Mouse (Mus musculus) liver, embryonic 14.5 days (tissue): ENCODE data around the gene Angptl8. TPM values are rescaled to one million over a fixed set of nuclear protein-coding genes. Genes with fewer than 3 reads are reported as not detected.
"Not testable (repeated sequence)": the region's sequence is repeated elsewhere in the genome, so short reads cannot be mapped to it uniquely, and the experiment has no call there.

Source experiments
- ATAC-seq: fragments of 200-750 bp; cut with Nextera tagmentation; 2 replicates; pipeline ENCODE4 v1.8.0; 2017; ENCODE audit warnings: moderate number of reproducible peaks, mild to moderate bottlenecking, moderate library complexity; ENCODE audit not compliant: insufficient read depth
- DNase-seq, 3 experiments: peaks; one replicate each; pipeline ENCODE4 v3.0.0-alpha.2; 2012 to 2013; ENCODE audit warnings: low read depth in 3 of 3, low spot score in 3 of 3
- H3K27ac ChIP-seq: fragments of 300-500 bp; sonication (generic); 2 replicates; pipeline ENCODE4 v1.5.1; 2014; ENCODE audit warnings: moderate library complexity, mild to moderate bottlenecking, control low read depth, inconsistent platforms
- H3K27me3 ChIP-seq: fragments of 300-500 bp; sonication (generic); 2 replicates; pipeline ENCODE4 v1.6.1; 2014; ENCODE audit warnings: mild to moderate bottlenecking, low read length, moderate library complexity; ENCODE audit not compliant: control insufficient read depth, insufficient read depth
- H3K36me3 ChIP-seq: fragments of 300-500 bp; sonication (generic); replicated peaks from 2 replicates; pipeline ENCODE4 v1.6.1; 2014; ENCODE audit warnings: low read depth; ENCODE audit not compliant: control insufficient read depth, insufficient read depth
- H3K4me1 ChIP-seq, 2 experiments: fragments of 200-500 bp in 1 of 2; fragments of 300-500 bp in 1 of 2; sonication (generic) in 1 of 2; replicated peaks; 2 replicates each; pipeline ENCODE4 v1.6.1; 2012 to 2014; ENCODE audit warnings: antibody characterized with exemption in 1 of 2, inconsistent platforms in 1 of 2, low read length in 1 of 2; ENCODE audit not compliant: control insufficient read depth in 2 of 2, insufficient read depth in 2 of 2
- H3K4me2 ChIP-seq: fragments of 300-500 bp; sonication (generic); 2 replicates; pipeline ENCODE4 v1.6.1; 2014; ENCODE audit warnings: low read depth, mild to moderate bottlenecking, control low read depth, moderate library complexity
- H3K4me3 ChIP-seq, 2 experiments: fragments of 200-500 bp in 1 of 2; fragments of 300-500 bp in 1 of 2; sonication (generic) in 1 of 2; 2 replicates each; pipeline ENCODE4 v1.5.1; 2012 to 2014; ENCODE audit warnings: low read depth in 2 of 2, low read length in 2 of 2, mild to moderate bottlenecking in 2 of 2, control low read depth in 1 of 2, inconsistent platforms in 1 of 2, moderate library complexity in 1 of 2; ENCODE audit not compliant: insufficient read depth in 1 of 2
- H3K9ac ChIP-seq: fragments of 300-500 bp; sonication (generic); replicated peaks from 2 replicates; pipeline ENCODE4 v1.6.1; 2014; ENCODE audit warnings: mild to moderate bottlenecking, control low read depth, moderate library complexity
- H3K9me3 ChIP-seq: fragments of 300-500 bp; sonication (generic); 2 replicates; pipeline ENCODE4 v1.6.1; 2016; ENCODE audit warnings: low read length, mixed read lengths; ENCODE audit not compliant: control insufficient read depth
- CTCF ChIP-seq: IDR thresholded peaks from 2 replicates; pipeline ENCODE4 v1.5.1; 2016; ENCODE audit warnings: antibody characterized with exemption, low read depth, control low read depth
- EP300 ChIP-seq: IDR thresholded peaks from 2 replicates; pipeline ENCODE4 v1.6.1; 2016; ENCODE audit warnings: antibody characterized with exemption, low read depth
- WGBS: fragments of 180-500 bp; shearing (Covaris S2); extraction: QIAGEN DNeasy Blood & Tissue Kit; methylation state at CpG from one replicate; pipeline ENCODE4 v1.1.7; 2014; ENCODE audit not compliant: insufficient replicate concordance; 5-methylcytosine and 5-hydroxymethylcytosine counted together
- polyA plus RNA-seq, 2 experiments: library from polyadenylated mRNA; depleted of rRNA in 1 of 2; stranded (reverse) in 1 of 2; unstranded in 1 of 2; fragments of >200 nt; fragmentation: Nextera tagmentation in 1 of 2; extraction: Ambion mirVana in 1 of 2; gene quantifications; 2 replicates each; pipeline versions ENCODE4 v1.2.1 to v1.2.3; 2012 to 2014

Angptl8 gene
- polyA plus RNA-seq (2012; rRNA removed) (20.4 and 26.8 TPM in 2 replicates), polyA plus RNA-seq (2014; fragmentation: Nextera tagmentation; extraction: Ambion mirVana) (19.6 and 20.3 TPM in 2 replicates)

DNA sequence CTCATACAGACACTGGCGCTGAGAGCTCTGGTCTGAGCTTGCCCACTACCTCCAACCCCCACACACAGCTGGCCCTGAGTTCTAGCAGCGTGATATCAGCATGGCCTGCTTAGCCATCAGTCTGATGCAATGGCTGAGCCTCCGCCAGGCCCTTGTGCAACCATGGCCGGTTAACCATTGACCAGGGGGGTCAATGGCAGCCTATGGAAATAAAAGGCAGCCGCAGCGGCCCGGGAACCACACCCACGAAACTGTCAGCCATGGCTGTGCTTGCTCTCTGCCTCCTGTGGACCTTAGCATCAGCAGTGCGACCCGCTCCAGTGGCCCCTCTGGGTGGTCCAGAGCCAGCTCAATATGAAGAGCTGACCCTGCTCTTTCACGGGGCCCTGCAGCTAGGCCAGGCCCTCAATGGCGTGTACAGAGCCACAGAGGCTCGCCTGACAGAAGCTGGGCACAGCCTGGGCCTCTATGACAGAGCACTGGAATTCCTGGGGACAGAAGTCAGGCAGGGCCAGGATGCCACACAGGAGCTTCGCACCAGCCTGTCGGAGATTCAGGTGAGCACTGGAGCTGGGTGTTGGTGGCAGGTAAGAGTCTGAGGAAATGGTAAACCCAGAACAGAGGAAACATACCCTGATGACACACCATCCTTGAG is at the start of gene Angptl8:
TSS of gene Angptl8 (plus strand) at position 253 of the 655 bp plus-strand sequence.
- Histone ChIP-seq H3K4me3 (peak within 1 kb of the TSS; percentile 50 to 57), H3K27ac (no peak within 1 kb of the TSS), H3K4me1 (peaks cover 0 to 7% of the 10 kb centered on the region in 2 experiments; a peak in 2 of 4 replicates), H3K36me3 (no peaks in the 10 kb centered on the region), H3K9ac (peak within 1 kb of the TSS; percentile 28; the same call in 1 of the 2 replicates), H3K4me2 (peak within 1 kb of the TSS; percentile 23), H3K27me3 (no peaks in the 10 kb centered on the region), H3K9me3 (no peaks in the 10 kb centered on the region)
- 62% methylated on average over 15 of the region's 15 CpGs for WGBS
- ATAC-seq (peak; percentile 72), DNase-seq (peak in 2 of 3 experiments; percentile 20 to 36)
- no peak for TF ChIP-seq EP300
- no peak for TF ChIP-seq CTCF

DNA sequence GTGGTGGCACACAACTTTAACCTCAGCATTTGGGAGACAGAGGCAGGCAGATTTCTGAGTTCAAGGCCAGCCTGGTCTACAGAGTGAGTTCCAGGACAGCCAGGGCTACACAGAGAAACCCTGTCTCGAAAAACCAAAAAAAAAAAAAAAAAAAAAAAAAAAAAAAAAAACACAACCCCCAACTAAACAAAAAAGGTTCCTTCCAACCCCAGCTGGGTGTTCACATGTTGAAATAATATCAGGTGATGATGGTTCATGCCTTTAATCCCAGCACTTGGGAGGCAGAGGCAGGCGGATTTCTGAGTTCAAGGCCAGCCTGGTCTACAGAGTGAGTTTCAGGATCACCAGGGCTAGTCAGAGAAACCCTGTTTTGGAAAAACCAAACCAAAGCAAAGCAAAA is 49.0 kb upstream of the Angptl8 start:
- not testable (repeated sequence) for H3K4me3 ChIP-seq, H3K4me1 ChIP-seq, H3K36me3 ChIP-seq, H3K27me3 ChIP-seq, DNase-seq, H3K9me3 ChIP-seq, H3K4me2 ChIP-seq, ATAC-seq, H3K9ac ChIP-seq, H3K27ac ChIP-seq
- WGBS, result 35% methylated on average over 1 of the region's 2 CpGs

DNA sequence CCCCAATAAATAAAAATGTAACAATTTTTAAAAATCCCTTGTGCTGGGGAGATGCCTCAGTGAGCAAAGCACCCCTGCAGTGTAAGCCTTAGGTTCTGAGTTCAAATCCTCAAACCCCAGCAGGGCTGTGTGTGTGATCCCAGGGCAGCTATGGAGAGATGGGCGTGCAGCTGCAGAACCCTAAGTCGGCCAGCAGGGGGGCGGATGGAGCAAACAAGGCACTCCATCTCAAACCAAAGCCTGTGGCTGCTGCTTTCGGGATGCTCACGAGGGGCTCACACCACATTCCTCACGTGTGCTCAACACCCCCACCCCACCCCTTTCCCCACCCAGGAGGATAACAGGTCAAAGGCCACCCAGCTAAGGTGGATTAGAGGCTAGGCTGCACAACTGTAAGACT is 48.4 kb upstream of the Angptl8 start:
- Histone ChIP-seq H3K4me1 (no peaks in the 10 kb centered on the region), H3K4me3 (no peak overlapping the region), H3K27ac (no peak overlapping the region), H3K4me2 (no peak overlapping the region), H3K9ac (no peak overlapping the region), H3K27me3 (no peaks in the 10 kb centered on the region), H3K36me3 (no peaks in the 10 kb centered on the region), H3K9me3 (no peaks in the 10 kb centered on the region)
- TF ChIP-seq EP300 (no peak), CTCF (peak; percentile 89)
- no peak for DNase-seq
- 14% methylated on average over 6 of the region's 6 CpGs for WGBS
- ATAC-seq, result 0 out of 2 replicates have a peak, but pooled peaks have one; percentile 35

DNA sequence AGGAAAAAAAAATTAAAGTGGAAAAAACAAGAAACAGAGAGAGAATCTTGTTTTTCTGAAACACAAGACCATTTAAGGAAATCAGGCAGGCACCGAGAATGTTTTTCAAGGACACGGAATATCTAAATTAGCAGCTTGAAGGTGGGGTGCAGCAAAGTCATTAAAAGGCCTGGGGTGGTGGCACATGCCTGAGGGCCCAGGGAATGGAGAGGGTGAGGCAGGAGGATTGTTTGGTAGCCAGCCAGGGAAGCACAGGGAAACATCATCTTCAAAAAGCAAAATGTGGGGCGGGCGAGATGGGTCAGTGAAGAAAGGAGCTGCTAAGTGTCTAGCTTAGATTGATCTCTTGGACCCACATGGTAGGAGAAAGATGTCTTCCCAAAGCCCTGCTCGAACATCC is 47.7 kb upstream of the Angptl8 start:
- Histone ChIP-seq H3K4me3 (no peak overlapping the region), H3K9me3 (no peaks in the 10 kb centered on the region), H3K4me2 (no peak overlapping the region), H3K27me3 (no peaks in the 10 kb centered on the region), H3K4me1 (no peaks in the 10 kb centered on the region), H3K9ac (no peak overlapping the region), H3K36me3 (no peaks in the 10 kb centered on the region), H3K27ac (no peak overlapping the region)
- no peak for TF ChIP-seq CTCF
- no peak for TF ChIP-seq EP300
- ATAC-seq, result no peak
- 74% methylated on average over 5 of the region's 5 CpGs for WGBS
- no peak for DNase-seq

DNA sequence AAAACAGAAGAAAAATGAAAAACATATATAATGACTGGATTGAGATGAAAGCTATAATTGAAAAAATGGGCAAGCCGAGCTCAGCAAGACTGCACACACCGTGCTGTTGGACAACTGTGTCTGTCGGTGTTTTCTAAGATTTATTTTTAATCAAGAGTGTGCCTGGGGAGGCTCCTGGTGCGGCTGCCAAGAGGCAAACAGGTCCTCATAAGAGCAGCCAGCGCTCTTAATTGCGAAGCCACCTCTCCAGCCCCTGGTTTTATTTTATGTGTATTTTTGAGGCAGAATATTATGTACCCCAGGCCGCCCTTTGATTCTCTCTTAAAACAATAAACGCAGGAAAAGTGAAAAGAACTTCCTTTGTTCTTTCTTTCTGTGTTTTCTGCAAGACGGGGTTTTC is 47.1 kb upstream of the Angptl8 start:
- Histone ChIP-seq H3K27me3 (no peaks in the 10 kb centered on the region), H3K4me1 (no peaks in the 10 kb centered on the region), H3K4me2 (no peak overlapping the region), H3K27ac (no peak overlapping the region), H3K4me3 (no peak overlapping the region), H3K9me3 (no peaks in the 10 kb centered on the region), H3K9ac (no peak overlapping the region), H3K36me3 (no peaks in the 10 kb centered on the region)
- 73% methylated on average over 9 of the region's 9 CpGs for WGBS
- ATAC-seq, result no peak
- no peak for DNase-seq
- TF ChIP-seq EP300 (no peak), CTCF (no peak)
